Mouse (Mus musculus) hindbrain, embryonic 14.5 days (tissue): ENCODE measurements around the gene Chia1. TPM values are rescaled to one million over a fixed set of nuclear protein-coding genes. Genes with fewer than 3 reads are reported as not detected.
A peak's percentile ranks its signal among the peaks of the same experiment; 100 is the strongest.
"Not testable (repeated sequence)": the region's sequence is repeated elsewhere in the genome, so short reads cannot be mapped to it uniquely, and the experiment has no call there.

Experiments used
- ATAC-seq: fragments of 200-750 bp; cut with Nextera tagmentation; 2 replicates; pipeline ENCODE4 v1.8.0; 2017; ENCODE audit warnings: moderate number of reproducible peaks, mild to moderate bottlenecking, moderate TSS enrichment, moderate library complexity; ENCODE audit not compliant: low FRiP score
- DNase-seq: peaks from one replicate; pipeline ENCODE4 v3.0.0-alpha.2; 2015; ENCODE audit warnings: low spot score
- H3K27ac ChIP-seq: fragments of 300-500 bp; sonication (generic); 2 replicates; pipeline ENCODE4 v1.5.1; 2014; ENCODE audit warnings: mild to moderate bottlenecking, moderate library complexity
- H3K27me3 ChIP-seq: fragments of 300-500 bp; sonication (generic); 2 replicates; pipeline ENCODE4 v1.6.1; 2014; ENCODE audit warnings: mild to moderate bottlenecking, low read length, mixed read lengths; ENCODE audit not compliant: control insufficient read depth, insufficient read depth
- H3K36me3 ChIP-seq: fragments of 300-500 bp; sonication (generic); replicated peaks from 2 replicates; pipeline ENCODE4 v1.6.1; 2014; ENCODE audit not compliant: control insufficient read depth, insufficient read depth
- H3K4me1 ChIP-seq: fragments of 300-500 bp; sonication (generic); replicated peaks from 2 replicates; pipeline ENCODE4 v1.6.1; 2014; ENCODE audit warnings: antibody characterized with exemption, low read length, mixed read lengths; ENCODE audit not compliant: control insufficient read depth, insufficient read depth
- H3K4me2 ChIP-seq: fragments of 300-500 bp; sonication (generic); replicated peaks from 2 replicates; pipeline ENCODE4 v1.6.1; 2014; ENCODE audit warnings: mild to moderate bottlenecking, moderate library complexity
- H3K4me3 ChIP-seq: fragments of 300-500 bp; sonication (generic); replicated peaks from 2 replicates; pipeline ENCODE4 v1.5.1; 2014; ENCODE audit warnings: mild to moderate bottlenecking, low read length
- H3K9ac ChIP-seq: fragments of 300-500 bp; sonication (generic); 2 replicates; pipeline ENCODE4 v1.6.1; 2014
- H3K9me3 ChIP-seq: fragments of 300-500 bp; sonication (generic); 2 replicates; pipeline ENCODE4 v1.6.1; 2016; ENCODE audit warnings: low read length; ENCODE audit not compliant: control insufficient read depth
- WGBS: fragments of 180-500 bp; shearing (Covaris S2); extraction: QIAGEN DNeasy Blood & Tissue Kit; methylation state at CpG from one replicate; pipeline ENCODE4 v1.1.7; 2014; 5-methylcytosine and 5-hydroxymethylcytosine counted together
- polyA plus RNA-seq: library from polyadenylated mRNA; unstranded; fragments of >200 nt; fragmentation: Nextera tagmentation; extraction: Ambion mirVana; gene quantifications from 2 replicates; pipeline ENCODE4 v1.2.1, GENCODE M21; 2014

Chia1 gene
- 1.3 and 1.4 TPM in 2 replicates for polyA plus RNA-seq

DNA sequence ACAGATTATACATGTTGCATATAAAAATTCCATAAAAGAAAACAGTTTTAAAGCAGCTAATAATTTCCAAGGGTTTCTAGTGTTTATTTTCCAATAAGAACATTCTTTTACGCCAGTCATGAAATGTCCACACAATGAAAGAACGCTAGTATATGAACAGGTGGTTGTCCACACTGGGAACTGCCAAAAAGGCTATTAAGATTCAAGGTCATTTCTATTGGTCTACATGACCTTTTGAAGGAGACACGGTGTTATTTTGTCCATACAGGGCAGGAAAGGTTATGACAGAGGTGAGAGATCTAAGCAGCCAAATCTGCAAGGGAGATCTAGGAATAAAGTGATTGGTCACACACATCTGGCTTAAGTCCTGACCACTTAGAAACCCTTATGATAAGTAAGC lies at the start of gene Chia1:
Gene Chia1, plus strand, starts transcription at position 301 of the 400 bp plus-strand sequence.
- H3K36me3 ChIP-seq: no peaks in the 10 kb centered on the region
- H3K27ac ChIP-seq: no peak within 1 kb of the TSS
- no peak within 1 kb of the TSS for H3K4me3 ChIP-seq
- H3K4me2 ChIP-seq: no peak within 1 kb of the TSS
- ATAC-seq (no peak), DNase-seq (no peak)
- H3K9me3 ChIP-seq: no peaks in the 10 kb centered on the region
- H3K27me3 ChIP-seq: no peaks in the 10 kb centered on the region
- no peak within 1 kb of the TSS for H3K9ac ChIP-seq
- no peaks in the 10 kb centered on the region for H3K4me1 ChIP-seq
- WGBS: 81% methylated on average over 3 of the region's 3 CpGs

DNA sequence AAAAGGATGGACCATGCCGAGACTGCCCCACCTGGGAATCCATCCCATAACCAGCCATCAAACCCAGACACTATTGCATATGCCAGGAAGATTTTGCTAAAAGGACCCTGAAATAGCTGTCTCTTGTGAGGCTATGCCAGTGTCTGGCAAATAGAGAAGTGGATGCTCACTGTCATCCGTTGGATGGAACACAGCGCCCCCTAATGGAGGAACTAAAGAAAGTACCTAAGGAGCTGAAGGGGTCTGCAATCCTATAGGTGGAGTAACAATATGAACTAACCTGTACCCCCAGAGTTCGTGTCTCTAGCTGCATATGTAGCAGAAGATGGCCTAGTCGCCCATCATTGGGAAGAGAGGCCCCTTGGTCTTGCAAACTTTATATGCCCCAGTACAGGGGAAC lies 45.3 kb upstream of the Chia1 start:
- H3K27me3 ChIP-seq, H3K27ac ChIP-seq, DNase-seq, H3K4me2 ChIP-seq, ATAC-seq, H3K9ac ChIP-seq, H3K36me3 ChIP-seq, H3K9me3 ChIP-seq, H3K4me1 ChIP-seq, H3K4me3 ChIP-seq: not testable (repeated sequence)
- WGBS: 41% methylated on average over 5 of the region's 5 CpGs

DNA sequence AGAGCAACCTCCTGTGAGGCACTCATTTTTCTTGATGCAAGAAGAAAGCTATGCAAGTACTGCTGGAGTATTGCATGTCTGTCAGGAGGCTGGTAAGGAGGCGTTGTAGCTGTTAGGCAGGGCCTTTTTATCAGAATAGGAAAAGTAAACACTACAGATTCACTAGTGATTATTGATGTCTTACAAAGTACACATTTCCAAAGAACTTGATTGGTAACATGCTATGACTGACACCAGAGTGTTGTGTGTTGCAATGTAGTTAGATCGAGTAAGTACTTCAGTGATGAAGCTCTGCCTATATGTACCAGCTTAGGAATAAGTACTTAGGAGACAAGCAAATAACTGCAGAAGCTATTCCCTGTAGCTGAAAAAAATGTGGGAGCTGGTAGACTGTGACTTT lies 42.0 kb upstream of the Chia1 start:
- no peak overlapping the region for H3K9ac ChIP-seq
- H3K4me2 ChIP-seq: no peak overlapping the region
- ATAC-seq (no peak), DNase-seq (no peak)
- H3K27ac ChIP-seq: no peak overlapping the region
- H3K4me1 ChIP-seq: no peaks in the 10 kb centered on the region
- WGBS: 89% methylated on average over 2 of the region's 2 CpGs
- no peaks in the 10 kb centered on the region for H3K27me3 ChIP-seq
- H3K9me3 ChIP-seq: no peaks in the 10 kb centered on the region
- no peak overlapping the region for H3K4me3 ChIP-seq
- H3K36me3 ChIP-seq: no peaks in the 10 kb centered on the region

DNA sequence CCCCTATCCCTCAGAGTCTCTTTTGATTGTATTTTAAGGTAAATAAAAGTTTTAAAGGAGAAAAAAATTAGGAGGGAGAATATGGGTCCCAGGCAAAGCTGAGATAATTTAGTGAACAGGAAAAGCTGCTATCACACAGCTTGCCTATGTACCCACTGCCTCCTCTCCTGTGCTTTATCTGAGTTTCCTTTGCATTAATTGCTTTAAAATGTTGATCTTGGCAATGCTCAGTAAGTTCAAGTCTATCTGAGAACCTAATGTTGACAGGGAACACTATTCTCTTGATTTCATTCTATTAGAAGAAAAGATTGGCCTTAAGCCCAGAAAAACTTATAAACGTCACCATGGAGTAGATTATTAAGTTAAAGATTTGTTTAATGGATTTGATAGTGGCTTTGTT lies 38.2 kb upstream of the Chia1 start:
- Histone ChIP-seq H3K4me1 (no peaks in the 10 kb centered on the region), H3K4me2 (no peak overlapping the region), H3K27ac (no peak overlapping the region), H3K9me3 (no peaks in the 10 kb centered on the region), H3K27me3 (no peaks in the 10 kb centered on the region), H3K9ac (no peak overlapping the region), H3K36me3 (no peaks in the 10 kb centered on the region), H3K4me3 (no peak overlapping the region)
- 65% methylated on average over 1 of the region's 1 CpGs for WGBS
- DNase-seq (no peak), ATAC-seq (no peak)

DNA sequence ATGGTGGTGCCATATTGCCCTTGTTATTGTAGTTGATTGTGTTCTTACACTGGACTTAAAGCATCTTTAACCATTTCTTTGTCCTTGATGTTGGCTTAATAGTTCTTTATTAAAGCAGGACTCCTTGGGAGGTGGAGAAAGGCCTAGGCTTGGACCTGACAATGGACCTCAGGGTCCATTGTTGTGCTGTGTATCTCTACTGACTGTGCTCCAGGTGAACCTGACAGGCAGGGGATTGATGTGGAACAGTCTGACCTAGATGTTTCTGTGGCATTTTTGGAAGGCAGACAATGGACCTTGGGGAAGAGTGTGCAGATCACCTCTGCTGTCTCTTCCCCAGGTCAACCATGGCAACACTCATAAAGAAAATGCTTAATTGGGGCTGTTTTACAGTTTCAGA lies 14.0 kb downstream of the Chia1 start:
- ATAC-seq (no peak), DNase-seq (no peak)
- H3K4me3 ChIP-seq: no peak overlapping the region
- no peaks in the 10 kb centered on the region for H3K4me1 ChIP-seq
- H3K9ac ChIP-seq: no peak overlapping the region
- H3K9me3 ChIP-seq: peaks cover 13% of the 10 kb centered on the region; the same call in 1 of the 2 replicates
- no peaks in the 10 kb centered on the region for H3K36me3 ChIP-seq
- H3K4me2 ChIP-seq: no peak overlapping the region
- H3K27ac ChIP-seq: no peak overlapping the region
- H3K27me3 ChIP-seq: no peaks in the 10 kb centered on the region

DNA sequence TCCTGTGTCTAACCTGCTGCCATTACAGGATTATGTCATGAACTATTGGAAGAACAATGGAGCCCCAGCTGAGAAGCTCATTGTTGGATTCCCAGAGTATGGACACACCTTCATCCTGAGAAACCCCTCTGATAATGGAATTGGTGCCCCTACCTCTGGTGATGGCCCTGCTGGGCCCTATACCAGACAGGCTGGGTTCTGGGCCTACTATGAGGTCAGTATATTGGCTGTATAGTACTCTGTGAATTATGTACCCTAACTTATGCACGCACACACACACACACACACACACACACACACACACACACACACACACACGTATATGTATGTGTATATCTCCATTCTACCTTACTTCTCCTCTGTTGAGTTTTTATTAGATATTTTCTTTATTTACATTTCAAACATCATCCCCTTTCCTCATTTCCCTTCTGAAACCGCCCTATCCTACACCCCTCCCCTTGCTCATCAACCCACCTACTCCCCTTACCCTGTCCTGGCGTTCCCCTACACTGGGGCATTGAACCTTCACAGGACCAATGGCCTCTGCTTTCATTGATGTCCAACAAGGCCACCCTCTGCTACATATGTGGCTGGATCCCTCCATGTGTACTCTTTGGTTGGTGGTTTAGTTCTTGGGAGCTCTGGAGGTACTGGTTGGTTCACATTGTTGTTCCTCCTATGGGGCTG lies 15.9 kb downstream of the Chia1 start:
- WGBS: 84% methylated on average over 4 of the region's 4 CpGs

DNA sequence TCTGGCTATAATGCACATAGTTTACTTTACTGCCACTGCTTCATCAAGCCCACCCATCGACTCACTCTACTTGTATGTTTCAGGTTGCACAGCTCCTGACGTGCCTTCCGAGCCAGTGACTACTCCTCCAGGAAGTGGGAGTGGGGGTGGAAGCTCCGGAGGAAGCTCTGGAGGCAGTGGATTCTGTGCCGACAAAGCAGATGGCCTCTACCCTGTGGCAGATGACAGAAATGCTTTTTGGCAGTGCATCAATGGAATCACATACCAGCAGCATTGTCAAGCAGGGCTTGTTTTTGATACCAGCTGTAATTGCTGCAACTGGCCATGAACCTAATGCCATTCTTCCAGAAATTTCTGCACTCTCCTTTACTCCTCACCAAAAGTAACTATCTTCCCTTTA lies 18.7 kb downstream of the Chia1 start:
- no peak overlapping the region for H3K4me2 ChIP-seq
- H3K27ac ChIP-seq: no peak overlapping the region
- H3K4me1 ChIP-seq: no peaks in the 10 kb centered on the region
- H3K9ac ChIP-seq: no peak overlapping the region
- H3K36me3 ChIP-seq: no peaks in the 10 kb centered on the region
- DNase-seq: peak; percentile 56
- WGBS: 73% methylated on average over 5 of the region's 5 CpGs
- H3K9me3 ChIP-seq: 0 out of 2 replicates have a peak, but pooled peaks cover 5% of the 10 kb centered on the region
- no peak overlapping the region for H3K4me3 ChIP-seq
- ATAC-seq: peak; percentile 68; the same call in 1 of the 2 replicates
- no peaks in the 10 kb centered on the region for H3K27me3 ChIP-seq

More for the DNA sequence above, 15.9 kb downstream of the Chia1 start:
- Histone ChIP-seq H3K4me1 (no peaks in the 10 kb centered on the region), H3K27ac (no peak overlapping the region), H3K27me3 (no peaks in the 10 kb centered on the region), H3K9me3 (peaks cover 6% of the 10 kb centered on the region; the same call in 1 of the 2 replicates), H3K4me2 (no peak overlapping the region), H3K36me3 (no peaks in the 10 kb centered on the region), H3K9ac (no peak overlapping the region), H3K4me3 (no peak overlapping the region)
- DNase-seq (no peak), ATAC-seq (0 out of 2 replicates have a peak, but pooled peaks have one; percentile 25)

DNA sequence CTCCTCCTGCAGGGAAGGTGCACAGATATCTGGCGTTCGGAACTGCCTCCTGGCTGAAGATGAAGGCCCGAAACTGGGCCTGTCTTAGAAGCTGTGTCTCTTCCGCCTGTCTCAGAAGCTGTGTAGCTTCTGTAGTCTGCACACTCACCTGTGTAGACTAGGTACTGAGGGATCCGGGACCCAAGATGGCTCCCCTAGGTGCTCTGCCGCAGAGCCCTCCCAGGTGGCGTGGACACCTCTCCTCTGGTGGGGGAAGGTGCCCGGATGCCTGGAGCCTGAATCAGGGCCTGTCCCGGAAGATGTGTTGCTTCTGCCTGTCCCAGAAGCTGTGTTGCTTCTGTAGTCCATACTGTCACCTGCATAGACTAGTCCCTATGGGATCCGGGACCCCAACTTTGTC lies 31.1 kb downstream of the Chia1 start:
- Histone ChIP-seq H3K4me1 (no peaks in the 10 kb centered on the region), H3K36me3 (no peaks in the 10 kb centered on the region), H3K4me2 (no peak overlapping the region), H3K27me3 (no peaks in the 10 kb centered on the region), H3K4me3 (no peak overlapping the region), H3K27ac (no peak overlapping the region), H3K9ac (no peak overlapping the region), H3K9me3 (no peaks in the 10 kb centered on the region)
- DNase-seq (no peak), ATAC-seq (0 out of 2 replicates have a peak, but pooled peaks have one; percentile 37)
- 94% methylated on average over 10 of the region's 10 CpGs for WGBS

DNA sequence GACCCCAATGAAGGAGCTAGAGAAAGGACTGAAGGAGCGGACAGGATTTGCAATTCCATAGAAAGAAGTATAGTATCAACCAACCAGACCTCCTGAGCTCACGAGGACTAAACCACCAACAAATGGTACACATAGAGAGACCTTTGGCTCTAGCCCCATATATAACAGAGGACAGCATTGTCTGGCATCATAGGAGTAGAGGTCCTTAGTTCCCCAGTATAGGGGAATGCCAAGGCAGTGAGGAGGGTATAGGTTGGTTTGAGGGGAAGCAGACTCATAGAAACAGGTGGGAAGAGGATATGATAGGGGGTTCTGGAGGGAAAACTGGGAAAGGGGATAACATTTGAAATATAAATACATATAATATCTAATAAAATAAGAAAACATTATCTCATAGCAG lies 41.4 kb downstream of the Chia1 start:
- no peaks in the 10 kb centered on the region for H3K36me3 ChIP-seq
- ATAC-seq (no peak), DNase-seq (no peak)
- 85% methylated on average over 2 of the region's 2 CpGs for WGBS
- H3K27ac ChIP-seq: no peak overlapping the region
- H3K9ac ChIP-seq: no peak overlapping the region
- H3K4me1 ChIP-seq: no peaks in the 10 kb centered on the region
- H3K4me2 ChIP-seq: no peak overlapping the region
- no peaks in the 10 kb centered on the region for H3K27me3 ChIP-seq
- no peaks in the 10 kb centered on the region for H3K9me3 ChIP-seq
- no peak overlapping the region for H3K4me3 ChIP-seq

DNA sequence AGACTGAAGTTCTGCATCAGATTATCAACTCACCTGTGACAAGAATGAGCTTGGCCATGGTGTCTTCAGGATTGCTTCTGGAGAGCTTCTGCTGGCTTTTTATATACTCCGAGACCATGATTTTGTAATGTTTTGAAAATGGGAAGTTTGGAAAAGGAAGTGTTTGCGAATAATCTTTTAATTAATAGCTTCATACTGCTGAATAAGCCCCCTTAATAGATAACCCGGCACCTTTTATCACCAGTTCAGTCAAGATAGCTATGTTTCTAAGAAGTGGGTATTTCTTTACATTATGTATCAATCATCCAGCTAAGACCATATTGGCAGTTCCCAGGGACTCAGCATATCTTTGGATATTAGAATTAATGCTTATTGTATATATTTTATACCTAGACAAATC lies 54.4 kb downstream of the Chia1 start, which contains the start of gene Chil3:
Gene Chil3, minus strand, starts transcription at position 101 of the 400 bp plus-strand sequence.
- Histone ChIP-seq H3K27ac (no peak within 1 kb of the TSS), H3K4me1 (no peaks in the 10 kb centered on the region), H3K4me2 (no peak within 1 kb of the TSS), H3K9me3 (no peaks in the 10 kb centered on the region), H3K27me3 (no peaks in the 10 kb centered on the region), H3K4me3 (no peak within 1 kb of the TSS), H3K36me3 (no peaks in the 10 kb centered on the region), H3K9ac (no peak within 1 kb of the TSS)
- 81% methylated on average over 3 of the region's 3 CpGs for WGBS
- no peak for ATAC-seq
- no peak for DNase-seq
